Mouse (Mus musculus): ENCODE measurements around the gene Amdhd1. TPM values are rescaled to one million over a fixed set of nuclear protein-coding genes. Genes with fewer than 3 reads are reported as not detected.

Gene Amdhd1
- polyA plus RNA-seq (2012; rRNA removed; ENCODE audit: low replicate concordance): 0.08 TPM in 1 of 2 replicates, not detected in the other

DNA sequence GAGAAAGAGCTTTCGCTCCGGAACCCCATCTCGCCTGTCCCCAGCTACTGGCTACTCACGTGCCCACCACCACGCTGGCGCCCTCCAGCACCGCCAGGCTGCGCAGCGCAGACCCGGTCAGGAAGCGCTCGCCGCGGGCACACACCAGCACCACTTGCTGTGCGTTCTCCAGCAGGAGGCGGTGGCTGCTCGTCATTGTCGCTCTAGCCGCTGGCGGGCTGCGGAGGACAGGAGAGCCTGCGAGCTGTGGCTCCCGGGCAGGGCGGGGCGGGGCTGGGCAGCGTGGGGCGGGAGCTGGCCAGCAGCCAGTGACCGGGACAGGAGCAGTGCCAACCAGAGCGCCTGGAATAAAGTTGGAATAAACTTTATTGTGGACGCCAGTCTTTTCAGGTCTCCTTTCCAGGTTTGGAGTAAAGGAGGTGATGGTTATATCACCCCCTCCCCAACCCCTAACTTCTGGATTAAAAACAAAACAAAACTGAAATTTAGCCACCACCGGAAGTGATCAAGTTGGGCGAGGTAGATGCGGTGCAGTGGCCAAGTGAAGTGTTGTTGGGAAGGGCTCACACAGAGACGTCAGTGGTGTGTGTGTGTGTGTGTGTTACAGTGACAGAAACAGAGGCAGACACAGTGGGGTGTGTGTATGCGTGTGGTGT lies at the start of gene Amdhd1:
Gene Amdhd1 (minus strand): TSS at position 259 of the 656 bp plus-strand sequence.

DNA sequence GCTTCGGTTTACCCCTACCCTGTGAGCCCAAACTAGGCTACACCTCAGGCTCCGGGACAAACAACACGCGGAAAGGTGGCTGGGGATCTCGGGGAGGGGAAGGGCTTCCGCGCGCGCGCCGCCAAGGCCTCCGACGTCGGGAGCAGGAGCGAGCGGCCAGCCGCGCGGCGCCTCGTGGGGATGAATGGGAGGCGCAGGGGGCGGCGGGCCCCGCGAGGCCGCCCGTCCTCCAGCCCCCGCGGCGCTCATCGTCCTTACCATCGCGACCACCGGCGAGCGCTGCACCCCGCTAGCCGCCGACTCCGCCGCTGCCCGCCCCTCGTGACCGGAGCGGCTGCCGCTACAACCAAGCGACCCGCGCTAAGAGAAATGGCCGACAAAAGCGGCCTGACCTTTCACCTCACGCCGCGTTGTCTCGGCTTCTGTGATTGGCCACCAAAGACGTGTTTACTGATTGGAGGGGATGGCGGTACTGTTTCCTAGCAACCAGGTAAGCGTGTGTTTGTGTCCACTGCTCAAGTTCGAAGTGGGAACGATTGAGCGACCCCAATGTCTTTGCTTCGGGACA lies 49.5 kb upstream of the Amdhd1 start, which contains the start of gene Snrpf:
Gene Snrpf (minus strand): TSS at position 426 of the 568 bp plus-strand sequence.

DNA sequence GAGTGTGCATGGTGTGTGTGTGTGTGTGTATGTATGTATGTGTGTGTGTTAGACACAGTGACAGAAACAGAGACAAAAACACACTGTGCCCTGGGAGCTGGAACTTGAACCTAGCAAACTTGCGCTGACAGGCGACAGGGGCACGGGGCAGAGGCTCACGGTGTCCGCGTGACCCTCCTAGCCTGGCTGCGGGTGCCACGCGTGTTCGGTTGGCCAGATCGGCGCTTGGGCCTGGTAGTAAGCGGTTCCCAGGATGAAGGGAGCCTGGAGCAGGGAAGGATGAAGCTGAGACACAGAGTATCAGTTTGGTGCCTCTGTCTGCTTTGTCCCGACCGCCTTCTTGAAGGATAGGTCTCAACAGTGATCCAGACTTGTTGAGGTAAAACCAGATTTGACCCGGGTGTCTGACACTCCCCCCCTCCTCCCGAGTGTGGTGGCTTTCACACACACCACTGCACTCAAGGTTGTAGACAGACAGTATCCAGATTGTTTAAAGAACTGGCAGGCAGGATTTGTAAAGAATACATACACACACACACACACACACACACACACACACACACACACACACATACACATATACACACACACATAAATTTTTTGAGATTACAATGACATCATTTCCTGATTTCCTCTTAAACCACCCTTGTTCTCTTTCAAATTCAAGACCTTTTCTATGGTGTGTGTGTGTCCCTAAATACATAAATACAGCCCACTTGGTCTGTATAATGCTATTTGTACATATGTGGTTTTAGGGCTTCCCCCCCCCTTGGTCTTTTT lies 788 bp upstream of the Amdhd1 start, which contains the start of gene Ccdc38:
Gene Ccdc38 (plus strand): TSS at position 202 of the 780 bp plus-strand sequence.

DNA sequence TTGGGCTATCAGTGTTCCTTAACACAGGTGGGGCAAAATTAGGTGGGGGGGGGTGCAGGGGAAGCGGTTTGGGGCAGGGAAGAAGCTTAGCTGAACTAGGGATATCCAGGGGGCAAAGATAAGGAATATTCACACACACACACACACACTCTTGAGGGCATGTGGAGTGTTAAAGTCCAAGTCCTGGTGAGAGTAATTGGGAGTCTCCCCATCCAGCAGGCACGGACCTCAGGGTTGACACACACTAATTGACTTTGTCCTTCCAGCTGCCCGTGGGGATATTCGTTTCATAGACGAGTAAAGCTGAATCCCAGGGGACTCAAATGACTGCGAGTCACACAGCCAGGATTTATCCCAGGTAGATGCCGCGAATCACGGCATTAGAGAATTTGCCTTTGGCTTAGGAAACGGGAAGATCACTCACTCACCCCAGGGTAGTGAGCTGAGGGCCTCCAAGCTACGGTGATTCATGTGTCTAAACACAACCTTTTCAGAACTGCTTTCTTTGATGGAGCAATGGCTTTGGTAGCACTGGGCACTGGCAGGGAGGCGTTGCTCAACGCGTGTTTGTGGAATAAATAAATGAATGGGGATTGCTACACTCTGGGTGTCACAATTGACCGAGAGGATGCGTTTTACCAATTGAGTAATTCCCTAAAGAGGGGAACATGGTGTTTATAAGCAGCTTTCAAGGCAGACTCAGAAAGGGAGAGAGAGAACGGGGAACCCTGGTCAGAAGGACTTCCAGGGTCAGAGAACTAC lies 51.6 kb downstream of the Amdhd1 start, which contains the start of gene Hal:
Gene Hal (plus strand): TSS at position 703 of the 762 bp plus-strand sequence.

Other genes starting within 250 kb of the Amdhd1 start
- 10.8 and 14.5 TPM in 2 replicates for gene Elk3, start 228.9 kb downstream of the Amdhd1 start, polyA plus RNA-seq (2012; rRNA removed; ENCODE audit: low replicate concordance)
- 246 and 257 TPM in 2 replicates for gene Lta4h, start 86.6 kb downstream of the Amdhd1 start, polyA plus RNA-seq (2012; rRNA removed; ENCODE audit: low replicate concordance)
- 0.33 and 0.45 TPM in 2 replicates for gene Hal, start 51.3 kb downstream of the Amdhd1 start, polyA plus RNA-seq (2012; rRNA removed; ENCODE audit: low replicate concordance)
- gene Ccdc38, start 599 bp upstream of the Amdhd1 start, polyA plus RNA-seq (2012; rRNA removed; ENCODE audit: low replicate concordance): not detected in 2 replicates
- gene Snrpf, start 49.7 kb upstream of the Amdhd1 start, polyA plus RNA-seq (2012; rRNA removed; ENCODE audit: low replicate concordance): 11.7 and 24.4 TPM in 2 replicates
- gene Ntn4, start 100.6 kb upstream of the Amdhd1 start, polyA plus RNA-seq (2012; rRNA removed; ENCODE audit: low replicate concordance): 4.4 and 4.9 TPM in 2 replicates

All from duodenum, adult 2 months (tissue).